Mouse (Mus musculus) kidney, embryonic 15.5 days (tissue): Measurements from ENCODE around the gene Tpx2. TPM values are rescaled to one million over a fixed set of nuclear protein-coding genes. Genes with fewer than 3 reads are reported as not detected.
A peak's percentile ranks its signal among the peaks of the same experiment; 100 is the strongest.

Experiments
- ATAC-seq: fragments of 200-750 bp; cut with Nextera tagmentation; replicated peaks from 2 replicates; pipeline ENCODE4 v1.8.0; 2017; ENCODE audit warnings: moderate TSS enrichment; ENCODE audit not compliant: low FRiP score
- H3K27ac ChIP-seq: fragments of 300-500 bp; sonication (generic); 2 replicates; pipeline ENCODE4 v1.5.1; 2015; ENCODE audit warnings: mild to moderate bottlenecking, inconsistent platforms
- H3K27me3 ChIP-seq: fragments of 300-500 bp; sonication (generic); 2 replicates; pipeline ENCODE4 v1.6.1; 2015; ENCODE audit warnings: inconsistent platforms
- H3K36me3 ChIP-seq: fragments of 300-500 bp; sonication (generic); 2 replicates; pipeline ENCODE4 v1.6.1; 2015; ENCODE audit warnings: inconsistent platforms
- H3K4me1 ChIP-seq: fragments of 300-500 bp; sonication (generic); 2 replicates; pipeline ENCODE4 v1.6.1; 2015; ENCODE audit warnings: inconsistent platforms
- H3K4me2 ChIP-seq: fragments of 300-500 bp; sonication (generic); 2 replicates; pipeline ENCODE4 v1.6.1; 2015; ENCODE audit warnings: moderate library complexity, mild to moderate bottlenecking, inconsistent platforms
- H3K4me3 ChIP-seq: fragments of 300-500 bp; sonication (generic); replicated peaks from 2 replicates; pipeline ENCODE4 v1.5.1; 2015; ENCODE audit warnings: mild to moderate bottlenecking, inconsistent platforms
- H3K9ac ChIP-seq: fragments of 300-500 bp; sonication (generic); 2 replicates; pipeline ENCODE4 v1.6.1; 2015; ENCODE audit warnings: mild to moderate bottlenecking, inconsistent platforms
- H3K9me3 ChIP-seq: fragments of 300-500 bp; sonication (generic); replicated peaks from 2 replicates; pipeline ENCODE4 v1.6.1; 2016; ENCODE audit warnings: inconsistent platforms
- WGBS: fragments of 180-500 bp; shearing (Covaris S2); methylation state at CpG from one replicate; pipeline ENCODE4 v1.1.7; 2015; ENCODE audit warnings: mixed read lengths; 5-methylcytosine and 5-hydroxymethylcytosine counted together
- microRNA-seq: library from miRNA; unstranded; fragments of <30 nt; microRNA quantifications from one replicate; pipeline ENCODE4, GENCODE M21; 2016
- polyA plus RNA-seq: library from polyadenylated mRNA; unstranded; fragments of >200 nt; fragmentation: Nextera tagmentation; extraction: Ambion mirVana; gene quantifications from 2 replicates; pipeline ENCODE4 v1.2.1, GENCODE M21; 2015

The Tpx2 gene
- polyA plus RNA-seq, 1 experiment from 2014 or later: 88.5 TPM

GRCm38 (mm10) chr2:152939846-152940245 lies 92.1 kb downstream of the Tpx2 start:
- Histone ChIP-seq H3K4me3 (no peak overlapping the region), H3K36me3 (no peaks in the 10 kb centered on the region), H3K27ac (no peak overlapping the region), H3K27me3 (peaks cover 73% of the 10 kb centered on the region), H3K9me3 (no peaks in the 10 kb centered on the region), H3K9ac (no peak overlapping the region), H3K4me2 (no peak overlapping the region), H3K4me1 (peaks cover 16% of the 10 kb centered on the region)
- 10% methylated on average over 4 of the region's 4 CpGs for WGBS
- ATAC-seq: no peak

GRCm38 (mm10) chr2:152941106-152941505 lies 93.3 kb downstream of the Tpx2 start:
- Histone ChIP-seq H3K9ac (no peak overlapping the region), H3K4me1 (peaks cover 16% of the 10 kb centered on the region), H3K27me3 (peaks cover 77% of the 10 kb centered on the region), H3K27ac (no peak overlapping the region), H3K4me2 (no peak overlapping the region), H3K4me3 (no peak overlapping the region), H3K9me3 (no peaks in the 10 kb centered on the region), H3K36me3 (no peaks in the 10 kb centered on the region)
- WGBS: 82% methylated on average over 6 of the region's 6 CpGs
- ATAC-seq: no peak

GRCm38 (mm10) chr2:152941776-152942175 lies 94.0 kb downstream of the Tpx2 start:
- Histone ChIP-seq H3K9me3 (no peaks in the 10 kb centered on the region), H3K4me1 (peaks cover 16% of the 10 kb centered on the region), H3K27ac (no peak overlapping the region), H3K27me3 (peaks cover 77% of the 10 kb centered on the region), H3K4me2 (no peak overlapping the region), H3K36me3 (no peaks in the 10 kb centered on the region), H3K4me3 (no peak overlapping the region), H3K9ac (no peak overlapping the region)
- 28% methylated on average over 7 of the region's 7 CpGs for WGBS
- no peak for ATAC-seq

- peak; percentile 35; the same call in 1 of the 2 replicates for ATAC-seq
- H3K4me3 ChIP-seq: peak overlapping the region; percentile 49
- H3K36me3 ChIP-seq: no peaks in the 10 kb centered on the region
- peaks cover 16% of the 10 kb centered on the region for H3K4me1 ChIP-seq
- peaks cover 88% of the 10 kb centered on the region for H3K27me3 ChIP-seq
- peak overlapping the region; percentile 95 for H3K4me2 ChIP-seq
- WGBS: under 1% methylated on average over 64 of the region's 65 CpGs
- H3K27ac ChIP-seq: no peak overlapping the region
- no peaks in the 10 kb centered on the region for H3K9me3 ChIP-seq
- H3K9ac ChIP-seq: peak overlapping the region; percentile 35; the same call in 1 of the 2 replicates
Measured at GRCm38 (mm10) chr2:152942898-152943515, 95.2 kb downstream of the Tpx2 start.

- Histone ChIP-seq H3K36me3 (no peaks in the 10 kb centered on the region), H3K27ac (no peak overlapping the region), H3K9me3 (no peaks in the 10 kb centered on the region), H3K4me3 (peak overlapping the region; percentile 49), H3K4me1 (peaks cover 16% of the 10 kb centered on the region), H3K9ac (0 out of 2 replicates have a peak overlapping the region, but pooled peaks have one; percentile 35), H3K4me2 (peak overlapping the region; percentile 95), H3K27me3 (peaks cover 88% of the 10 kb centered on the region)
- WGBS: 6% methylated on average over 8 of the region's 8 CpGs
- ATAC-seq: no peak
Measured at GRCm38 (mm10) chr2:152943568-152943967, 95.8 kb downstream of the Tpx2 start.

GRCm38 (mm10) chr2:152944013-152944412 lies 96.2 kb downstream of the Tpx2 start:
- Histone ChIP-seq H3K4me2 (no peak overlapping the region), H3K27ac (no peak overlapping the region), H3K4me1 (peaks cover 16% of the 10 kb centered on the region), H3K27me3 (peaks cover 90% of the 10 kb centered on the region), H3K9ac (no peak overlapping the region), H3K4me3 (no peak overlapping the region), H3K9me3 (no peaks in the 10 kb centered on the region), H3K36me3 (no peaks in the 10 kb centered on the region)
- 57% methylated on average over 9 of the region's 9 CpGs for WGBS
- ATAC-seq: no peak

Small RNA genes lying within 50 kb of the gene (microRNA-seq; reads per million reads assigned to microRNA genes)
- 1.6 reads per million, percentile 4 among the genes with 10 or more reads in this experiment for gene Mir5622

Other genes starting within 250 kb of the Tpx2 start
- not detected in 2 replicates for gene Defb45, start 248.6 kb upstream of the Tpx2 start, polyA plus RNA-seq
- gene Defb36, start 243.6 kb upstream of the Tpx2 start, polyA plus RNA-seq: 0.67 and 0.88 TPM in 2 replicates
- gene Defb25, start 224.9 kb upstream of the Tpx2 start, polyA plus RNA-seq: 23.2 and 25.2 TPM in 2 replicates
- gene Rem1, start 221.0 kb upstream of the Tpx2 start, polyA plus RNA-seq: 59.1 and 62.5 TPM in 2 replicates
- gene H13, start 178.5 kb upstream of the Tpx2 start, polyA plus RNA-seq: 141 and 147 TPM in 2 replicates
- gene Mcts2, start 160.9 kb upstream of the Tpx2 start, polyA plus RNA-seq: 29.5 and 31.0 TPM in 2 replicates
- gene Id1, start 111.7 kb upstream of the Tpx2 start, polyA plus RNA-seq: 133 and 143 TPM in 2 replicates
- 16.4 and 20.9 TPM in 2 replicates for gene Cox4i2, start 93.8 kb upstream of the Tpx2 start, polyA plus RNA-seq
- gene Bcl2l1, start 16.2 kb upstream of the Tpx2 start, polyA plus RNA-seq: 99.5 and 106 TPM in 2 replicates
- gene Mylk2, start 63.4 kb downstream of the Tpx2 start, polyA plus RNA-seq: 0.43 and 0.77 TPM in 2 replicates
- gene Foxs1, start 85.2 kb downstream of the Tpx2 start, polyA plus RNA-seq: 5.1 and 6.9 TPM in 2 replicates
- 3.0 and 3.1 TPM in 2 replicates for gene Dusp15, start 103.7 kb downstream of the Tpx2 start, polyA plus RNA-seq
- gene Ttll9, start 114.5 kb downstream of the Tpx2 start, polyA plus RNA-seq: 1.1 and 1.6 TPM in 2 replicates
- 111 and 112 TPM in 2 replicates for gene Pdrg1, start 167.5 kb downstream of the Tpx2 start, polyA plus RNA-seq
- gene Xkr7, start 183.9 kb downstream of the Tpx2 start, polyA plus RNA-seq: not detected in 2 replicates
- gene Ccm2l, start 218.0 kb downstream of the Tpx2 start, polyA plus RNA-seq: 3.5 and 3.6 TPM in 2 replicates